Mouse (Mus musculus) ES-E14 (cell line): ENCODE measurements around the gene Krt75. TPM values are rescaled to one million over a fixed set of nuclear protein-coding genes. Genes with fewer than 3 reads are reported as not detected.

Experiments used
- DNase-seq: peaks from one replicate; pipeline ENCODE4 v3.0.0-alpha.2; 2013; ENCODE audit warnings: low read depth, low spot score
- H3K27ac ChIP-seq: 2 replicates; pipeline ENCODE4 v1.5.1; 2012; ENCODE audit warnings: low read depth, mild to moderate bottlenecking, low read length, moderate library complexity, mixed read lengths; ENCODE audit not compliant: poor library complexity, insufficient read depth, severe bottlenecking
- H3K36me3 ChIP-seq: 2 replicates; pipeline ENCODE4 v1.6.1; 2012; ENCODE audit warnings: mild to moderate bottlenecking, low read length, moderate library complexity, mixed read lengths; ENCODE audit not compliant: control insufficient read depth, poor library complexity, insufficient read depth, severe bottlenecking
- H3K4me1 ChIP-seq, 2 experiments: fragments of 150-350 bp in 1 of 2; sonication (generic) in 1 of 2; 2 replicates each; pipeline ENCODE4 v1.6.1; 2012; ENCODE audit warnings: low read length in 2 of 2, mild to moderate bottlenecking in 1 of 2, mixed read lengths in 1 of 2; ENCODE audit not compliant: control insufficient read depth in 2 of 2, insufficient read depth in 2 of 2, poor library complexity in 1 of 2
- H3K4me3 ChIP-seq, 2 experiments: fragments of 150-350 bp in 1 of 2; sonication (generic) in 1 of 2; 2 replicates each; pipeline ENCODE4 v1.5.1; 2012; ENCODE audit warnings: low read length in 2 of 2, low read depth in 1 of 2, mild to moderate bottlenecking in 1 of 2, mixed read lengths in 1 of 2; ENCODE audit not compliant: insufficient read depth in 1 of 2, poor library complexity in 1 of 2, severe bottlenecking in 1 of 2
- H3K9ac ChIP-seq: 2 replicates; pipeline ENCODE4 v1.6.1; 2012; ENCODE audit warnings: low read depth, mild to moderate bottlenecking, low read length, mixed read lengths; ENCODE audit not compliant: poor library complexity, insufficient read depth, severe bottlenecking
- H3K9me3 ChIP-seq: fragments of 150-350 bp; sonication (generic); 2 replicates; pipeline ENCODE4 v1.6.1; 2012; ENCODE audit warnings: low read depth, mild to moderate bottlenecking, low read length; ENCODE audit not compliant: control insufficient read depth, insufficient read depth
- CHD2 ChIP-seq: IDR thresholded peaks from 2 replicates; pipeline ENCODE4 v1.6.1; 2014; ENCODE audit warnings: mild to moderate bottlenecking, low read depth, low read length, inconsistent platforms
- HCFC1 ChIP-seq: IDR thresholded peaks from 2 replicates; pipeline ENCODE4 v1.6.1; 2012; ENCODE audit warnings: low read length, inconsistent platforms, borderline replicate concordance; ENCODE audit not compliant: insufficient read depth
- MAFK ChIP-seq: IDR thresholded peaks from 2 replicates; pipeline ENCODE4 v1.6.1; 2014; ENCODE audit warnings: mild to moderate bottlenecking, low read depth, low read length, inconsistent platforms; ENCODE audit not compliant: insufficient read depth
- ZC3H11A ChIP-seq: IDR thresholded peaks from 2 replicates; pipeline ENCODE4 v1.6.1; 2012; ENCODE audit warnings: low read depth, mild to moderate bottlenecking, inconsistent platforms, low read length, borderline replicate concordance
- ZNF384 ChIP-seq: IDR thresholded peaks from 2 replicates; pipeline ENCODE4 v1.6.1; 2012; ENCODE audit warnings: low read depth, low read length, inconsistent platforms
- in situ Hi-C, 2 experiments: fragments of 600-800 bp; cut with MboI; formaldehyde crosslinking; loops; one replicate each; pipeline ENCODE4 v1.15.1; 2025; ENCODE audit warnings: low sequenced_read_pairs in 2 of 2, inconsistent platforms in 1 of 2; ENCODE audit not compliant: unreplicated experiment in 2 of 2
- total RNA-seq: library from RNA; depleted of rRNA; stranded (reverse); fragments of 300-350 nt; gene quantifications from 2 replicates; pipeline ENCODE4 v1.2.3, GENCODE M21; 2012

Gene Krt75
- total RNA-seq, 1 experiment = 0.04 TPM

GRCm38 (mm10) chr15:101558034-101558646, 15.6 kb downstream of the Krt75 start:
- Histone ChIP-seq H3K9me3 (no peaks in the 10 kb centered on the region), H3K9ac (no peak overlapping the region), H3K4me3 (no peak overlapping the region), H3K4me1 (no peaks in the 10 kb centered on the region), H3K36me3 (no peaks in the 10 kb centered on the region), H3K27ac (no peak overlapping the region)
- in situ Hi-C loops = no loop called here
- no peak for TF ChIP-seq HCFC1
- no peak for TF ChIP-seq MAFK
- no peak for TF ChIP-seq CHD2
- no peak for TF ChIP-seq ZC3H11A
- no peak for TF ChIP-seq ZNF384
- DNase-seq = no peak

GRCm38 (mm10) chr15:101553169-101553568, 20.5 kb downstream of the Krt75 start:
- Histone ChIP-seq H3K36me3 (no peaks in the 10 kb centered on the region), H3K9me3 (no peaks in the 10 kb centered on the region), H3K27ac (no peak overlapping the region), H3K9ac (no peak overlapping the region), H3K4me1 (no peaks in the 10 kb centered on the region), H3K4me3 (no peak overlapping the region)
- TF ChIP-seq ZC3H11A (no peak), MAFK (no peak), ZNF384 (no peak), HCFC1 (no peak), CHD2 (no peak)
- in situ Hi-C loops = no loop called here
- no peak for DNase-seq

GRCm38 (mm10) chr15:101552188-101552587, 21.5 kb downstream of the Krt75 start:
- Histone ChIP-seq H3K4me3 (no peak overlapping the region), H3K9ac (no peak overlapping the region), H3K27ac (no peak overlapping the region), H3K4me1 (no peaks in the 10 kb centered on the region), H3K9me3 (no peaks in the 10 kb centered on the region), H3K36me3 (no peaks in the 10 kb centered on the region)
- no peak for DNase-seq
- in situ Hi-C loops = no loop called here
- TF ChIP-seq ZC3H11A (no peak), CHD2 (no peak), HCFC1 (no peak), MAFK (no peak), ZNF384 (no peak)

- H3K9ac ChIP-seq = no peak within 1 kb of the TSS
- no peaks in the 10 kb centered on the region for H3K4me1 ChIP-seq
- no peaks in the 10 kb centered on the region for H3K9me3 ChIP-seq
- DNase-seq = no peak
- TF ChIP-seq HCFC1 (no peak), MAFK (no peak), ZNF384 (no peak), CHD2 (no peak), ZC3H11A (no peak)
- no peak within 1 kb of the TSS for H3K4me3 ChIP-seq
- H3K36me3 ChIP-seq = no peaks in the 10 kb centered on the region
- in situ Hi-C loops = no loop called here
- no peak within 1 kb of the TSS for H3K27ac ChIP-seq
Measured at GRCm38 (mm10) chr15:101550567-101550966, 23.1 kb downstream of the Krt75 start, which contains the start of gene Krt82. Gene Krt82 (minus strand): TSS chr15:101550667.

- H3K4me3 ChIP-seq = no peak overlapping the region
- in situ Hi-C loops = no loop called here
- no peaks in the 10 kb centered on the region for H3K9me3 ChIP-seq
- no peaks in the 10 kb centered on the region for H3K36me3 ChIP-seq
- no peak for DNase-seq
- no peak overlapping the region for H3K27ac ChIP-seq
- H3K9ac ChIP-seq = no peak overlapping the region
- TF ChIP-seq CHD2 = no peak
- no peak for TF ChIP-seq MAFK
- H3K4me1 ChIP-seq = peaks cover 0 to 5% of the 10 kb centered on the region in 2 experiments; a peak in 1 of 4 replicates
Measured at GRCm38 (mm10) chr15:101544478-101544877, 29.2 kb downstream of the Krt75 start.
